Mouse (Mus musculus) gastrocnemius, postnatal 14 days (tissue): ENCODE results near the gene Pbdc1. TPM values are rescaled to one million over a fixed set of nuclear protein-coding genes. Genes with fewer than 3 reads are reported as not detected.

ENCODE experiments used
- total RNA-seq, 2 experiments: library from RNA; stranded (reverse); gene quantifications; 2 replicates each; pipeline ENCODE4 v1.2.3; 2021

Pbdc1 gene
- total RNA-seq, 2 experiments from 2014 or later, result 6.6 to 8.7 TPM

Other genes with a start within 250 kb of the Pbdc1 start
- gene Magee2, start 222.5 kb upstream of the Pbdc1 start, total RNA-seq, result under 1 TPM in 1 of 2 experiments, not detected in 1; 0.08 TPM
- gene Magee1, start 40.6 kb downstream of the Pbdc1 start, total RNA-seq, result 1 to 10 TPM; 2.4 to 3.6 TPM